Mouse (Mus musculus) CH12.LX (cell line): ENCODE measurements around the gene Traf3.
A peak's percentile ranks its signal among the peaks of the same experiment; 100 is the strongest.

Experiments
- CTCF ChIP-seq, 2 experiments: IDR thresholded peaks in 1 of 2; conservative IDR thresholded peaks in 1 of 2; 2 replicates each; pipeline ENCODE4 v1.5.1; 2011 to 2012; ENCODE audit warnings: low read depth in 2 of 2, low read length in 2 of 2, improper control_type of control experiment in 1 of 2, inconsistent platforms in 1 of 2, mild to moderate bottlenecking in 1 of 2, moderate library complexity in 1 of 2
- EP300 ChIP-seq: IDR thresholded peaks from 2 replicates; pipeline ENCODE4 v1.6.1; 2011; ENCODE audit warnings: low read length, improper control_type of control experiment
- MAX ChIP-seq: IDR thresholded peaks from 2 replicates; pipeline ENCODE4 v1.6.1; 2011; ENCODE audit warnings: low read length, improper control_type of control experiment
- MAZ ChIP-seq: IDR thresholded peaks from 2 replicates; pipeline ENCODE4 v1.6.1; 2012; ENCODE audit warnings: low read depth, mild to moderate bottlenecking, inconsistent platforms, low read length, improper control_type of control experiment, moderate library complexity
- POLR2AphosphoS2 ChIP-seq: IDR thresholded peaks from 2 replicates; pipeline ENCODE4 v1.6.1; 2011; ENCODE audit warnings: low read depth, low read length, improper control_type of control experiment
- ZMIZ1 ChIP-seq: IDR thresholded peaks from 2 replicates; pipeline ENCODE4 v1.6.1; 2012; ENCODE audit warnings: low read depth, mild to moderate bottlenecking, inconsistent platforms, low read length, improper control_type of control experiment

- no peak for TF ChIP-seq MAX
- TF ChIP-seq ZMIZ1: no peak
- TF ChIP-seq CTCF (conservative IDR thresholded peaks at IDR 0.05 in 1 of 2, IDR thresholded peaks at IDR 0.05 in 1 of 2; ENCODE audit: low read depth in 2 of 2, low read length in 2 of 2): peak; percentile 14 to 75; a peak in 3 of 4 replicates
- TF ChIP-seq POLR2AphosphoS2: no peak
- no peak for TF ChIP-seq EP300
- TF ChIP-seq MAZ: no peak
These were observed 891 bp upstream of the Traf3 start for GRCm38 (mm10) chr12:111165146-111165812.
